Mouse (Mus musculus) regulatory T cell (primary cell): Measurements from ENCODE around the gene Kctd17.

ENCODE experiments used
- in situ Hi-C: fragments of 300-600 bp; cut with MboI, MseI; formaldehyde crosslinking; loops from one replicate; pipeline ENCODE4 v1.15.1; 2025; ENCODE audit warnings: high pct_unique_total_duplicates

Gene Kctd17

GRCm38 (mm10) chr15:78447121-78447520 lies 18.8 kb downstream of the Kctd17 start:
- in situ Hi-C loops = loop anchor here (5.0 to 10.0 kb wide), 2 partner anchors 90 to 298 kb away; no protein-coding TSS in a partner anchor

- in situ Hi-C loops = loop anchor here (5.0 to 10.0 kb wide), 2 partner anchors 89 to 297 kb away; no protein-coding TSS in a partner anchor
Observed at GRCm38 (mm10) chr15:78447746-78448535, 19.6 kb downstream of the Kctd17 start.

DNA sequence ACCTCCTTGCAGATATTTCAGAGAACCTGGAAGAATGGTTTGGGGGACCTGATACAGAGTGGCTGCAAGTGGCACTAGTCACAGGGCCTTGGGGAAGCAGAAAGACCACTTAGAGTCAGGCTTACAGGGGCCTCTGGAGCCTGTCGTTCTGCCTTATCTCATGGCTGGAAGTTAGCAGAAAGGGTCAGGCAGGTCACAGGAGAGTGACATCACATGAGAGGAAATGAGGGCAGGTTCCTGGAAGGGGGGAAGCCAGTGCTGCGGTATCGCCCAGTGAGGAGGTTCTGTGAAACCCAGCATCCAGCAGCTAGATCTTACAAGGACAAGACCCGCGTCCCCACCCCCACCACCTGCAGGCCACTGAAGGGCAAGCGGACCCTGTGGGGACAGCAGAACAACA lies 20.8 kb downstream of the Kctd17 start:
- in situ Hi-C loops = loop anchor here (5.0 to 10.0 kb wide), 2 partner anchors 88 to 296 kb away; no protein-coding TSS in a partner anchor

GRCm38 (mm10) chr15:78449694-78450418 lies 21.5 kb downstream of the Kctd17 start:
- in situ Hi-C loops = loop anchor here (5.0 to 10.0 kb wide), 3 partner anchors 42 to 295 kb away; no protein-coding TSS in a partner anchor

GRCm38 (mm10) chr15:78450419-78450768 lies 22.0 kb downstream of the Kctd17 start:
- in situ Hi-C loops = loop anchor here (5.0 kb wide), 1 partner anchor 42 kb away; no protein-coding TSS in a partner anchor

DNA sequence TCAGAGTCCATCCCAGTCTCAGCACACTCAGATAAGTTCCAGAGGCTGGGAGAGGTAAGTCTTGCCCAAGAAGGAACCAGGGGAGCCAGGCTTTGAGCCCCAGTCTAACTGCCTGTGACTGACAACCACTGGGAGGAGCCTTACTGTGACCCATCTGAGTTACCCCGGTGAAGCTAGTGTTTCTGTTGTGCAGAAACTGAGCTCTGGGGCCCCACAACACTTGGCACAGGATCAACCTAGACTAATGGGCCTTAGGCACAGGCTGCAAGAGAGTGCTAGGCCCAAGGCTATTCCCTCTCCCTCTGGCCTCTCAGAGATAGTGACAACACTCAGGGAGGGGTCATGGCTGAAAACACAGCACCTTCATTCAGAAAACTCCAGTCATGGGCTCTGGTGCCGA lies 22.8 kb downstream of the Kctd17 start:
- in situ Hi-C loops = loop anchor here (5.0 kb wide), 1 partner anchor 41 kb away; no protein-coding TSS in a partner anchor

GRCm38 (mm10) chr15:78452929-78453328 lies 24.6 kb downstream of the Kctd17 start:
- in situ Hi-C loops = loop anchor here (5.0 kb wide), 1 partner anchor 39 kb away; no protein-coding TSS in a partner anchor

GRCm38 (mm10) chr15:78455168-78455567 lies 26.8 kb downstream of the Kctd17 start:
- in situ Hi-C loops = no loop called here

- in situ Hi-C loops = no loop called here
Observed at GRCm38 (mm10) chr15:78456051-78456450, 27.7 kb downstream of the Kctd17 start.

DNA sequence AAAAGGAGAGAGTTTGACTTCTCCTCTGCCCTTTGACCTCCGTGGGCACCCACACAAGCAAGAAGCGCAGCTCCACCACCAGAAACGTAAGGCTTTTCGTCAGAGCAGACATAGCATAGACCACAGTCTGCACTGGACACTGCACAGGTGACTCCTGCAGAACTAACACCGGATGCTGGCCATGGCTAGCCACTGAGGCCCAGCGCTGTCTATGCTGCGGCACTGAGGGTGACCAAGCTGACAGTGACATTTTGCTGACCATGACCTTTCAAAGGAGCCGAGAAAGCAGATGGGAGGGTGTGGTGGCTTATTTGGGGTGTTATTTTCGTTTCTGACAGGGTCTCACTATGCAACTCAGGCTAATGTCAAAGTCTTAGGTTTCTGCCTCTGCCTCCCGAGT lies 28.8 kb downstream of the Kctd17 start:
- in situ Hi-C loops = no loop called here

DNA sequence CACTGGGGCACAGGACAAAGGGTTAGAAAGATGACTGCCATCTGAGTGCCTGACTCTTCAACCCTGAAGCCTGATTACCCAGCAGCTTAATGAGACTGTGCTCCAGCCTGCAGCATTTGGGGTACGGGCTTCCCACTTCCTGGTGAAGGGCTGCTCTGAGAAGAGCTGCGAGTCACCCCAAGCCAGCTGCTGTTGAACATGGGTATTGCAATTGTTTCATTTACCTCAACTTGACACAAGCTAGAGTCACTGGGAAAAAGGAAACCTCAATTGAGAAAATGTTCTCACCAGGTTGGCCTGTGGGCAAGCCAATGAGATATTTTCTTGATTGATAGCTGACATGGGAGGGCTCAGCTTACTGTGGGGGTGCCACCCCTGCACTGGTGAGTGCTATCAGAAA lies 34.6 kb downstream of the Kctd17 start:
- in situ Hi-C loops = no loop called here

GRCm38 (mm10) chr15:78466809-78467208 lies 38.4 kb downstream of the Kctd17 start:
- in situ Hi-C loops = no loop called here

GRCm38 (mm10) chr15:78467570-78467969 lies 39.2 kb downstream of the Kctd17 start:
- in situ Hi-C loops = no loop called here

DNA sequence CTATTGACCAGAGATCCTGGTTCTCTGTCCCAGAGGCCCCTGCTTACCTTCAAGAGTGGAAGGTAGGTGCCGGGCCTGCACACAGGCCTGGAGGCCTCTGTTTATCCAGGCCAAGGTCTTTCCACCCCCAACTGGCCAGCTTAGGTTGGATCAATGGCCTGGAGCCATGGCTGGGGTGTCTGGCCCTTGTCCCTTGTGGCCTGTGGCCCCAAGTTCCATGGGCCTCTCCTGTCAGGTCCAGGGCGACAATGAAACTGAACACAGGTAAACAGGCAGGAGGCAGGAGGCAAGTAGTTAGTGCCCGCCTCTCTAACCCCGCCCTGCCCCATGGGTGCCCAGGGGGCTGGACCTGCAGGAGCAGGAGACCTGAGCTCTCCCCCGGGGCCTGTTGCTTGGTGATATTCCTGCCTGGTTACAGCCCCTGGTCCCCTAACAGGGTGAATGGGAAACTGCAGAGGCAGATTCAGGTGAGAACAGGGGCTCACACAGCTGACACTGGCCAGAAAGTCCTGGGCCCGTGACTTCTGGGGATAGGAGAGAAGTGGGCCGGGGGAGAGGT lies 40.1 kb downstream of the Kctd17 start, which contains the start of gene Tmprss6:
Gene Tmprss6, minus strand, starts transcription at position 256 of the 559 bp plus-strand sequence.
- in situ Hi-C loops = no loop called here

DNA sequence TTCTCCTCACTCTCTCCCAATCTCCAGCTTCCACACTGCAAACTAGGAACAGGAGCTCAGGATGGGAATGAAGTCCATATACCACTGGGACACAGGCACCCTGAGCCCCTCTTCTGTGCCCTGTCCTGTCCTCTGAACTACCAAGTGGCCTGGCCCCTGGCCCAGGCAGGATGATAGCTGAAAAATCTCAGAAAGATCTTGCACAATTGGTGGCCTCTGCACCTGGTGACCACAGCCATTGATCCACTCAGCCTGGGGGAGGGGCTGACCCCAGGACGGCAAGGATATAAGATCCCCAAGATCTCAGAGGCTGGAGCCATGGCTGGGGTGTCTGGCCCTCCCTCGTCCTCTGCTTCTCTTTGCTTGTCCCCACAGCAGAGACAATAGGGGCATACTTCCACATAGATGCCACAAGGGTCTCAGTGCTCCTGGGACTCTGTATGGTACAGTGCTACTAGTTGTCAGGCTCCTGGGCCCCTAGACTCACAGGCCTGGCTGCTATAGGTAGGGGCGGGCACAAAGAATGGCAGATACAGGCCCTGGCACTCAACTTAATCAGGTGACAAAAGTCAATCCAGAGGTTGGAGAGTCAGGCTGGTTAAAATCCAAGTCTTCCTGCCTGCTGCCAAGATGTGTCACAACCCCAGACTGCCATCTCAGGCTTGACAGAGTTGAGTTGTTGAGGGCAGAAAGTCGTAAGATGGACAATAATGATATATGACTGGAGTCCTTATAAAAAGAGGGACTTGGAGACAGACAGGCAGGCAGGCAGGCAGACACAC lies 42.3 kb downstream of the Kctd17 start:
- in situ Hi-C loops = no loop called here

DNA sequence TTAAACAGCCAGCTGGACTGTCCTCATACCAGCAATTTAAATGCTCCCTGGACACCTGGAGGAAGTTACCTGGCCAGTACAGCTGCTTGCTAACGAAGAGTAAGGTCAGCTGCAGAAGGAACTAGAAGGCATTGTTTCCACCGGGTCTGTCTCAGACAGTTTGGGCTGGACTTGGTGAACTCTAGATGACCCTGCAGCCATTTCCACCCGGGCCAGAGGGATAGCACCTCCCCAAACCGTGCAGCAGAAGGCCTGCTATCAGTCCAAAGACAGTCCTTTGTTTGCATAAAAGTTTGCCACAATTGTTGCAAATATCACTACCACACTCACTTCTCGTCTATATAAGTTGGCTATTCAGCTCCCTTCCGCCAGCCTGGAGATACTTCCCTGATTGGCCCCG lies 43.5 kb downstream of the Kctd17 start:
- in situ Hi-C loops = no loop called here

- in situ Hi-C loops = no loop called here
Observed at GRCm38 (mm10) chr15:78473442-78473841, 45.1 kb downstream of the Kctd17 start.

- in situ Hi-C loops = no loop called here
Observed at GRCm38 (mm10) chr15:78475604-78476031, 47.3 kb downstream of the Kctd17 start.

DNA sequence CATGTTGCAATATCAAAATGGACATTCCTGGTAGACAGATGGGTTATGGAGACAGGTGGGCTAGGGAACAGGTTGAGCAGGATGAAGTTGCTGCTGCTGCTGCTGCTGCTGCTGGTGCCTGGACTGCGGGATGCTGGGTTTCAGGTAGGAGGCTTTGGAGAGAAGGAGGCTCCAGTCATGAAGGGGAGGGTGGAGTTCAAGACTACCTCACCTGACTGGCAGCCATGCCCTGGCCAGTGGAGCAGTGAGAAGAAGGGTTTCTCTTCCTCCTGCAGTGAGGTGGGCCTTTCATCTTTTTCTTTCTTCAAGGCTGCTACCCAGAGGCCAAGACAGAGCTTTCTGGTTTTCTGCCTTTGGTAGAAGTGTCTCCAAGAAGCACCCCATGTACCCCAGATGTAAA lies 48.5 kb downstream of the Kctd17 start:
- in situ Hi-C loops = no loop called here

GRCm38 (mm10) chr15:78478073-78478472 lies 49.7 kb downstream of the Kctd17 start:
- in situ Hi-C loops = no loop called here

- in situ Hi-C loops = no loop called here
Observed at GRCm38 (mm10) chr15:78479470-78479869, 51.1 kb downstream of the Kctd17 start.
